Mouse (Mus musculus) hindbrain, embryonic 16.5 days (tissue): ENCODE results near the gene Spdef. TPM values are rescaled to one million over a fixed set of nuclear protein-coding genes. Genes with fewer than 3 reads are reported as not detected.

Source experiments
- ATAC-seq: fragments of 200-750 bp; cut with Nextera tagmentation; 2 replicates; pipeline ENCODE4 v1.8.0; 2017; ENCODE audit warnings: moderate TSS enrichment, moderate library complexity
- H3K27ac ChIP-seq: fragments of 300-500 bp; sonication (generic); 2 replicates; pipeline ENCODE4 v1.5.1; 2014; ENCODE audit warnings: low read depth, mild to moderate bottlenecking, control low read depth, low read length, moderate library complexity
- H3K27me3 ChIP-seq: fragments of 300-500 bp; sonication (generic); replicated peaks from 2 replicates; pipeline ENCODE4 v1.6.1; 2014; ENCODE audit warnings: low read length; ENCODE audit not compliant: control insufficient read depth, insufficient read depth
- H3K36me3 ChIP-seq: fragments of 300-500 bp; sonication (generic); 2 replicates; pipeline ENCODE4 v1.6.1; 2014; ENCODE audit warnings: mild to moderate bottlenecking, low read length, moderate library complexity, mixed read lengths; ENCODE audit not compliant: control insufficient read depth, insufficient read depth
- H3K4me1 ChIP-seq: fragments of 300-500 bp; sonication (generic); 2 replicates; pipeline ENCODE4 v1.6.1; 2014; ENCODE audit warnings: low read depth, low read length; ENCODE audit not compliant: control insufficient read depth, insufficient read depth
- H3K4me2 ChIP-seq: fragments of 300-500 bp; sonication (generic); 2 replicates; pipeline ENCODE4 v1.6.1; 2014; ENCODE audit warnings: mild to moderate bottlenecking, low read length, control low read depth, moderate library complexity
- H3K4me3 ChIP-seq: fragments of 300-500 bp; sonication (generic); 2 replicates; pipeline ENCODE4 v1.5.1; 2014; ENCODE audit warnings: mild to moderate bottlenecking, low read length, control low read depth, moderate library complexity
- H3K9ac ChIP-seq: fragments of 300-500 bp; sonication (generic); 2 replicates; pipeline ENCODE4 v1.6.1; 2014; ENCODE audit warnings: low read depth, mild to moderate bottlenecking, control low read depth, low read length, moderate library complexity
- H3K9me3 ChIP-seq: fragments of 300-500 bp; sonication (generic); 2 replicates; pipeline ENCODE4 v1.6.1; 2014; ENCODE audit warnings: mild to moderate bottlenecking, low read length, moderate library complexity; ENCODE audit not compliant: control insufficient read depth
- WGBS: fragments of 180-500 bp; shearing (Covaris S2); extraction: QIAGEN DNeasy Blood & Tissue Kit; methylation state at CpG from one replicate; pipeline ENCODE4 v1.1.7; 2014; 5-methylcytosine and 5-hydroxymethylcytosine counted together
- polyA plus RNA-seq: library from polyadenylated mRNA; unstranded; fragments of >200 nt; fragmentation: Nextera tagmentation; extraction: Ambion mirVana; gene quantifications from 2 replicates; pipeline ENCODE4 v1.2.1, GENCODE M21; 2015

Gene Spdef
- polyA plus RNA-seq, 1 experiment from 2014 or later: 1.6 TPM

GRCm38 (mm10) chr17:27762884-27763283, 34.1 kb upstream of the Spdef start:
- H3K9ac ChIP-seq: no peak overlapping the region
- H3K4me2 ChIP-seq: no peak overlapping the region
- no peak for ATAC-seq
- no peaks in the 10 kb centered on the region for H3K9me3 ChIP-seq
- no peak overlapping the region for H3K27ac ChIP-seq
- H3K4me3 ChIP-seq: no peak overlapping the region
- H3K27me3 ChIP-seq: no peaks in the 10 kb centered on the region
- H3K4me1 ChIP-seq: peaks cover 7% of the 10 kb centered on the region; the same call in 1 of the 2 replicates
- WGBS: 92% methylated on average over 11 of the region's 11 CpGs
- H3K36me3 ChIP-seq: peaks cover 9% of the 10 kb centered on the region

GRCm38 (mm10) chr17:27761639-27762336, 33.0 kb upstream of the Spdef start:
- no peak overlapping the region for H3K27ac ChIP-seq
- peak; percentile 90 for ATAC-seq
- no peaks in the 10 kb centered on the region for H3K27me3 ChIP-seq
- H3K4me3 ChIP-seq: no peak overlapping the region
- no peak overlapping the region for H3K4me2 ChIP-seq
- peaks cover 7% of the 10 kb centered on the region; the same call in 1 of the 2 replicates for H3K4me1 ChIP-seq
- no peaks in the 10 kb centered on the region for H3K9me3 ChIP-seq
- WGBS: 24% methylated on average over 9 of the region's 9 CpGs
- H3K9ac ChIP-seq: 0 out of 2 replicates have a peak overlapping the region, but pooled peaks have one; percentile 24
- peaks cover 9% of the 10 kb centered on the region for H3K36me3 ChIP-seq

DNA sequence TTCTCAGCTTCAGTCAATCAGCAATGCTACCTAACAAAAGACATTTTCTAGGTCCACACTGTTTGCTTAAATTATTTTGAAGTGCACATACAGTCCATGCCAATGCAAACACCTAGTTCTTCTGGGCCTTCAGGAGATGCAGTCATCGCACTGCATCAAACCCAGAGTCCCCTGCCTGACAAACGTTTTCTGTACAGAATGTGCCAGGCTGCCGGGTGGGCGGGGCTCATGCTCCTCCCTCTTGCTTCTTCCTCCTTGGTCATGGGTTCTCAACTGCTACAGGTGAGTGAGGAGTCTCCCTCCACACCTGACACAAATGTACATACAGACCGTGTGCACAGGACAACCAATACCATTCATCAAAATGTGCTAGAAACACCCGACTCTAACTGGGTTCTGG, 31.4 kb upstream of the Spdef start:
- Histone ChIP-seq H3K4me3 (no peak overlapping the region), H3K36me3 (peaks cover 9% of the 10 kb centered on the region), H3K9ac (no peak overlapping the region), H3K4me1 (peaks cover 7% of the 10 kb centered on the region; the same call in 1 of the 2 replicates), H3K27me3 (no peaks in the 10 kb centered on the region), H3K4me2 (no peak overlapping the region), H3K27ac (no peak overlapping the region), H3K9me3 (no peaks in the 10 kb centered on the region)
- WGBS: 84% methylated on average over 6 of the region's 6 CpGs
- ATAC-seq: no peak

- H3K4me3 ChIP-seq: no peak overlapping the region
- no peaks in the 10 kb centered on the region for H3K27me3 ChIP-seq
- ATAC-seq: no peak
- H3K4me1 ChIP-seq: peaks cover 2% of the 10 kb centered on the region
- no peak overlapping the region for H3K4me2 ChIP-seq
- 86% methylated on average over 8 of the region's 8 CpGs for WGBS
- H3K9me3 ChIP-seq: no peaks in the 10 kb centered on the region
- no peaks in the 10 kb centered on the region for H3K36me3 ChIP-seq
- no peak overlapping the region for H3K9ac ChIP-seq
- H3K27ac ChIP-seq: no peak overlapping the region
Observed at GRCm38 (mm10) chr17:27751314-27752202, 22.8 kb upstream of the Spdef start.

DNA sequence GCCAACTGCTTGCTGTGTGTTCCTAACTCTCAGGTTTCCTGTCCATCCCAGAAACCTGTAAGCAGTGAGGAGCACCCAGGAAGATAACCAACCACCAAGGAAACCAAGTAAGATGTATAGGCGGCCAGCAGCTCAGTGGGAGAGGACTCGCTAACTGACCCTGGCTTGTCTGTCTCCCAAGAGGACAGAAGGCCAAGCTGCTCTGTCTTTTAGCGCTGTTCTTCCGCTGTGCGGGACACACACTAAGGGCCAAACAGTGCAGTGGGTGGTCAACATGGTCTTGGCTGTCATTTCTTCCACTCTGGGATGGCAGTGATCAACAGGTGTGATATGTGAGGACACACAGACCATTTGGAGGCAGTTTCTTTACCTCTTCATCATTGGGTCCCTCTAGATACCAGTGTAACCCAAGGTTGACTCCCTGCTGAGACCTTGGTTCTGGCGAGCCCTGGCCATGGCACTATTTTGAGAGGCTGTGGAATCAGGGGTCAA, 21.7 kb upstream of the Spdef start:
- WGBS: 90% methylated on average over 6 of the region's 6 CpGs
- H3K4me3 ChIP-seq: no peak overlapping the region
- peaks cover 4% of the 10 kb centered on the region for H3K4me1 ChIP-seq

GRCm38 (mm10) chr17:27748123-27748522, 19.4 kb upstream of the Spdef start:
- 82% methylated on average over 2 of the region's 2 CpGs for WGBS
- no peaks in the 10 kb centered on the region for H3K27me3 ChIP-seq
- peaks cover 4% of the 10 kb centered on the region for H3K4me1 ChIP-seq
- H3K9me3 ChIP-seq: no peaks in the 10 kb centered on the region
- no peak for ATAC-seq
- H3K36me3 ChIP-seq: no peaks in the 10 kb centered on the region
- H3K4me3 ChIP-seq: no peak overlapping the region
- H3K27ac ChIP-seq: no peak overlapping the region
- no peak overlapping the region for H3K9ac ChIP-seq
- no peak overlapping the region for H3K4me2 ChIP-seq

More for the DNA sequence above, 21.7 kb upstream of the Spdef start:
- no peaks in the 10 kb centered on the region for H3K9me3 ChIP-seq
- no peaks in the 10 kb centered on the region for H3K27me3 ChIP-seq
- H3K4me2 ChIP-seq: no peak overlapping the region
- H3K27ac ChIP-seq: no peak overlapping the region
- no peak for ATAC-seq
- H3K9ac ChIP-seq: no peak overlapping the region
- H3K36me3 ChIP-seq: no peaks in the 10 kb centered on the region

DNA sequence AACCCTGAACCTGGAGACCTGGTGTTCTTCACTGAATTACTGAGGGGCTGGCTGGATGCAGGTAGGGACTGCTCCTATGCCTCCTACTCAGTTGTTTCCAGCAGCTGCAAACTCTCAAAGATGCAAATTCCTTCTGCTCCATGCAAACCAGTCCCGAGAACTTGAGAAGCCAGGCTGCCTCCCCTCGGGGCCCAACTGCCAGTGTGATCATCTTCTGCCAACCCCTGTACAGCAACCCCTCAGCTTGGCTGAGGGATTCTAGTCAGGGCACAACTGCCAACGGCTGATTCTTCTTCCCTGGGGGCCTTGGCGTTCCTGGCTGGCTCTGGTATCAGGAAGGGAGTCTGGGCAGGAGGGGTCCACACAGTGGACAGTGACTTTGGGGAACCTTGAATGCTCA, 17.7 kb upstream of the Spdef start:
- no peak overlapping the region for H3K4me3 ChIP-seq
- H3K27ac ChIP-seq: no peak overlapping the region
- ATAC-seq: no peak
- WGBS: 63% methylated on average over 4 of the region's 4 CpGs
- H3K36me3 ChIP-seq: no peaks in the 10 kb centered on the region
- H3K9me3 ChIP-seq: no peaks in the 10 kb centered on the region
- no peak overlapping the region for H3K4me2 ChIP-seq
- H3K27me3 ChIP-seq: no peaks in the 10 kb centered on the region
- peaks cover 4% of the 10 kb centered on the region for H3K4me1 ChIP-seq
- H3K9ac ChIP-seq: no peak overlapping the region

DNA sequence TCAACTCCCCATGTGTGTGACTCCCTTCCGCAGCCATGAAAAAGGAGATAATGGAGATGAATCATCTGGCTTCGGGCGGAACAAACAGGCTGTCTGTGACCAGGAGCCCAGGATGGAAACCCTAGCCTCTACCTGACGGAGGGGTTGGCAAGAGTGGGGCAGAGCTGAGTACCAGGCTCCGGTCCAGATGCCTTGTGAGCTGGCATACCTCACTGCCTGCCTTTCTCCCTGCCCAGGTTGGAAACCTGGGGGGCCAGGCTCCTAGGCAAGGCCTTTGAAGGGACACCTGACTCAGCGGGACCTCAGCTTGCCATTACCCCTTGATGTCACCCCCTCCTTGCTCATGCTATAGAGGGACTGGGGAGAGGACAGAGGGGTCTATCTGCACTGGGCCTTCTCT, 12.2 kb upstream of the Spdef start:
- H3K9ac ChIP-seq: no peak overlapping the region
- no peaks in the 10 kb centered on the region for H3K4me1 ChIP-seq
- H3K27ac ChIP-seq: no peak overlapping the region
- 90% methylated on average over 6 of the region's 6 CpGs for WGBS
- no peaks in the 10 kb centered on the region for H3K36me3 ChIP-seq
- no peak for ATAC-seq
- H3K4me3 ChIP-seq: no peak overlapping the region
- no peaks in the 10 kb centered on the region for H3K9me3 ChIP-seq
- no peaks in the 10 kb centered on the region for H3K27me3 ChIP-seq
- no peak overlapping the region for H3K4me2 ChIP-seq
